Mouse (Mus musculus) layer of hippocampus, adult 18-20 months (tissue): ENCODE results near the gene Hcn1. TPM values are rescaled to one million over a fixed set of nuclear protein-coding genes. Genes with fewer than 3 reads are reported as not detected.

Experiments
- DNase-seq, 2 experiments: peaks; one replicate each; pipeline ENCODE4 v3.0.0; 2022; ENCODE audit warnings: low spot score in 2 of 2
- total RNA-seq, 2 experiments: library from RNA; stranded (reverse); gene quantifications; 2 replicates each; pipeline ENCODE4 v1.2.3; 2021

Hcn1 gene
- total RNA-seq, 2 experiments from 2014 or later: 38.2 to 38.5 TPM

DNA sequence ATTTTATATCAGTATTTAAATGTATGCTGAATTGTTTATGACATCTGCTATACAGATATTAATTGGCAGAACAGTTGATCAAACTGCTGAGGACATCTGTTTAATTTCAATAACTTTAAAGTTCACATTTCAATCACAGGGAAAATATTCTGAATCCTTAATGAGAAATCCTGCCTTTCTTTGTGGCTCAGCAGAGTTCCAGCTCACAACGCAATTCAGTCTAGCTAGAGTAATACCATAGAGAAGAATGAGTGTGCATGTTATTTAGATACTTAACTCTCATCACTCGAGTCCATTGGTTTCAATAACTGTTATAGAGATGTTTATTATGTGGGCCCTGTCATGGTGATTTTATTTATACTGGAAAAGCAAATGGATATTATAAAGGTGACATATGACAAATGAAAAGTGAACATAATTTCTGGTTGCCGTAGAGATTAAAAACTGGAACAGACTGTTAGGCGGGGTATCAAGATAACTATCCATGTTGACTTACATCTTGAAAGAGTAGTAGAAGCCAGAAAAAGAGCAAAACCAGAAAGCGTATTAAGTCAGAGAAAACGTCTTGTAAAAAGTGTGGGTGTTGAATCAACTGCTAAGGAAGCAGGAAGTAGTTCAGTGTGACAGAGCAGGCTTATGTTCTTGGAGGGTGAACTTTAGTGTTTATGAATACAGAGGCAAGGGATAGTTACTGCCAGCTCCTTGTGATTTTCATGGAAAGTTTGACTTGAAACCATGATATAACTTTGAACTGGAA, 250.0 kb downstream of the Hcn1 start:
- DNase-seq: peak in 1 of 2 experiments; percentile 29

DNA sequence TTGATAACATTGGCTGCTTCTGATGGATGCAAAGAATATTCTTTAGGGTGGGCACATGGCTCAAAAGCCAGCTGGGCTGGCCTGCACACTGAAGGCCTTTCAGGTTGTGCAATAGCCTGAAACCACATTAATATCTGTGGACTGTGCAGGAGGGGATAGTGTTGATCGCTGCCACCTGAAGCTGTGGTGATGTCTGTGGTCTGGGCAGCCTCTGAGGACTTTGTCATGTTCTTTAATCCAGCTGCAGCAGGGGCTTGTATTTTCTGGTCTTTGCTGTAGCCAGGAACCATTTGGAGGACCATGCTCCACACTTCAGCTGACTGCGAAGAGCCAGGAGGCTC, 250.6 kb downstream of the Hcn1 start:
- DNase-seq: no peak

DNA sequence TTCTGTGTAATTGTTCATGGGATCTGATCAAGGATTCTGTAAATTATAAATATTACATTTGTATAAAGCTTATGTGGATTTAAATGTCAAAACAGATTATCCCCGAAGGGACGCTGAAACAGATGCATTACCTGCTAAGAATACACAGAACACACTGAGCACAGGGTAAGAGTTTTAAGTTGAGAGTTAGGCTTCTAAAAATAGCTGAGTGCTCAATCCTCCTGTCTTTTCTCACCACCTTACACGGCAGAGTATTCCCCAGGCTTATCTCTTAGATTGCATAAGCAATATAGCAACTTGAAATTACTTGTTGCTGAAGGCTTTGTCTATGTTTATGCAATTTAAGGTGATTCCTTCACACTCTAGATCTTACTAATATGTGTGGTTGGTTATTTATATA, 256.3 kb downstream of the Hcn1 start:
- DNase-seq: no peak

DNA sequence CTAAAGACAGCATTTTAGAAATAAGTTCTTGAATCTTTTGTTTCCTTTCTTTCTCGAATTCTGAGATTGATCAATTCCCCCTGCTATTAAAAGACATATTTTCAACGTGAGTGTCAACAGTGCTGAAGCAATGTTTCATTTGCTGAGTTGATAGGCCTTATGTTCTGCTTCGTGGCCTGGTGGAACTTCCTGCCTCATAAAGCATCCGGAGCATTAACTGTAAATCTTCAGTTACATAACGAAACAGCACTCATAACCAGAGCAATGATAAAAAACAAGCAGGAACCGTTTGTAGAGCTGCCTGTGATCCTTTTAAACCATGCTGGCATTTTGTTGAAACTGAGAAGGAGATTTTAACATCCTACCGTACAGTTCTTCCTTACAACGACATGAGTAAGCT, 275.7 kb downstream of the Hcn1 start:
- no peak for DNase-seq

DNA sequence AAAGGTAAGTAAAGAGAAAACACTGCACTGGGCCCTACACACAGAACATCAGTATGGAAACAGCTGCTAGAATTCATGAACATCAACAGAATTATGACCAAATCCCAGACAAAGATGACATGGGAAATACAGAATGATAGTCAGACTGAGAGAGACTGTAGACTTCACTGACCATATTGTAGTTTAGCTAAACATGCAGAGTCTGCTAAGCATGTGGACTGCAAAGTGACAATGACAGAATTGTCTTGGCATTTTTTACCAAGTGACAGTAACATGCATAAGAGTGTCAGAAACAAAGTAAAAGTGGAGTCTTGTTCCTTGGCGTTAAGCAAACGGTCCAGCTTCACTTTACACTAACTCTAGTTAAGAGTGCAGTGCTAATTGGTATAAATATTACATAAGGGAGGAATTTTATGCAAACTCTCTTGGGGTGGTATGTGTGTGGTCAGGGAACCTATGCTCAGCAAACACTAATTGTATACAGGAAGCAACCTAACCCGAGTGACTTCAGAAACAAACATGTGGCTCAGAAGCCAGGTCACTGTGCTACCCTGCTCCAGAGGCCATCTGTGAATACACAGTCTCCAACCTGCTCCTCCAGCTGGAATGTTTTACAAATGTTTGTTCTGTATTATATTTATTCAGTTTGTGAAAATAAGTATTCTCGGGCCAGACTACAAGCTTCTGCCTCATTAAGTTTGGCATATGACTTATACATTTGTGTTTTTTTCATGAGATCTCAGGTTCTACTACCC, 278.5 kb downstream of the Hcn1 start:
- peak in 1 of 2 experiments; percentile 16 for DNase-seq

DNA sequence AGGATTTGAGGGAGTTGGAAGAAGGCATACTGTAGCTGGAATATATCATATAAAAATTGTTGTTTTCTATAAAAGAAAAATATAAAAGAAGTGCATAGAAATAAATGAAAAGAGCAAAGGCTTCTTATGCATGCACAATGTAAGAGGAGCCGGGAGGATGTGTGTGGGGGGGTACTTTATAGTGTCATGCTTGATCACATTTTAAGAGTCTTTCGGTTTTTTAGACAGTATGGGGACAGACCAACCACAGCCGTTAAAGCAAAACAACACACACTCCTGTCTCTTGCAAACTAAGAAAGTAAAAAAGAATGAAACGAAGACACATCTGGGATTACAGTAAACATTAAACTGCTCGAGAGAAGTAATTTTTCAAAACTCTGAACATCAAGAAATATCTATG, 290.0 kb downstream of the Hcn1 start:
- no peak for DNase-seq

DNA sequence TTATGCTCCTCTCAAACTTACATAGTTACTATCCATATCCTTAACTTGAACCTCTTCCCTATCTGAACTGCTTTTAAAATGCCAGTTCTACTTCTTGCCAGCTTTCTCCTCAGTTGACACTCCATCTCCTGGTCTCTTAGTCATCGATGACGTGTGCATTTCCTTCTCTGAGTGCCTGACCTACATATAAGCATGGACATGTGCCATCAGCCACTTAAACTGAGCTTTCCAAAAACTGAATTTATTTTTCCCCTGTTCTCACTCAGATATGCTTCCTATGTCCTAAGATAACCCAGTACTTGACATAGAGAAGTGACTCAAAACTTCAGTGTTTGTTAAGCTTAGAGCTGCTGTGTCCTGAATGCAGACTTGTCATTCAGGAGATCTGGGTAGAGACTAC, 295.9 kb downstream of the Hcn1 start:
- no peak for DNase-seq

DNA sequence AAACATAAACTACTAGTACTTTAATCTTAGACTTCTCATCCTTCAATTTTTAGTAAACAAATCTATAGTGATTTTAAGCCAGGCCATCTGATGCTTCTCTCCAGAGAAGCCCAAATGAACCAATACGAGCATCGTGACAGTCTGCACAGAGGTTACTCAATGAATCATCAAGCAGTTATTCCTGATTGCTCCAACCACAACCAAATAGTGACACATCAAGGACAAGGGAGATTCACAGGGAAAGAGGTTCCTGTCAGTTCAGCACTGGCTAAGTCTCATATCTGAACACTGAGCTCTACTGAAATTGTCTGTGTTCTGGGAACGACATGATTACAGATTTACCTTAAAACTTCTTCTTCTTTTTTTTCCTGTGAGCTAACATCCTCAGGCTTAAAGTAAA, 305.7 kb downstream of the Hcn1 start:
- DNase-seq: no peak

DNA sequence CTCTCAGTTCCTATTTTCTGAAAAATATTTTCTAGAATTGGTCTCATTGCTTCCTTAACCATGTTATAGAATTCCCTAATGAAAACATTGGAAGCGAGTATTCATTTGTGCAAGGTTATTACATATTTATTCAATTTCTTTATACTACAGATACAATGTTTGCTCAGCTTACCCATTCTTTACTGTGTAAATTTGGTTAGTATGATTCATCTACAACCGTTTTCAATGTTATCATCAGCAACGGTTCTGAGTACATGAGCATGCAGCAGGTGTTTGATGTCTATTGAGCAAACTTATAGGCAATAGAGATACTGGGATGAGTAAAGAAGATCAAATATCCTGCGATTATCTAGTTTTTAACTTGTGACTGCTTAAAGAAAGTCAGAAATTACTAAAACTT, 327.6 kb downstream of the Hcn1 start:
- no peak for DNase-seq

DNA sequence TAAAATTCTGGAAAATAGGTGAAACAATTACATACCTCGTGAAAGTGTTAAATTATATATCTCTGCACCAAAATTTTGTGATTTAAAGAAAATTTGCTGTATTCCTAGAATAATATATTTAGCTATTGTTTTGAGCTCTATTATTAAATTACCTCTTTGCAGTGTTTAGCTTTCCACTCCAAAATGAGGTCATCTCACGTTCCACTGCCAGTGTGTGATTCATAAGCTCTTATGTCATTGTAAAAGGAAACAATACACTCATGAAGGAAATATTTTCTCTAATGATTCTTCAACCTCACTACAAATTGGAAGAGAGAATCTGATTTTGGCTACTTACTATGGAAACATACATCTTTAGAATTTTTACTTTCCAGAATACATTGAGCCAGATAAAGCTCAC, 329.6 kb downstream of the Hcn1 start:
- DNase-seq: no peak

DNA sequence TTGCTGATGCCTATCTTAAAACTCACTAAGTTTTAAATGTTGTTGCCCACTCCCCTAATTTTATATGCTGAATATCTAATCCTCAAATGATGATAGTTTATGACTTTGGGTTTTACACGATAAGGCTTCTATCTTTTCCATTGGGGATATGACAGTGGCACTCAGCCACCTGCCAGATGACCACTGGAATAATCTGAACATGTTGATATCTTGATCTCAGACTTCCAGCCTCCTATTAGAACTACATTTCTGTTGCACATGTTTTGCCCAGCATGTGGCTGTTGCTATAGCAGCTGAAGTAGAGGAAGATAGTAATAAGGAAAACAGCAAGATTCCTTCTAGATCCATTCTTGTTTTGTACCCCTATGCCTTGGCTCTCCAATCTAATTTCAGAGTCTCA, 336.6 kb downstream of the Hcn1 start:
- DNase-seq: no peak

DNA sequence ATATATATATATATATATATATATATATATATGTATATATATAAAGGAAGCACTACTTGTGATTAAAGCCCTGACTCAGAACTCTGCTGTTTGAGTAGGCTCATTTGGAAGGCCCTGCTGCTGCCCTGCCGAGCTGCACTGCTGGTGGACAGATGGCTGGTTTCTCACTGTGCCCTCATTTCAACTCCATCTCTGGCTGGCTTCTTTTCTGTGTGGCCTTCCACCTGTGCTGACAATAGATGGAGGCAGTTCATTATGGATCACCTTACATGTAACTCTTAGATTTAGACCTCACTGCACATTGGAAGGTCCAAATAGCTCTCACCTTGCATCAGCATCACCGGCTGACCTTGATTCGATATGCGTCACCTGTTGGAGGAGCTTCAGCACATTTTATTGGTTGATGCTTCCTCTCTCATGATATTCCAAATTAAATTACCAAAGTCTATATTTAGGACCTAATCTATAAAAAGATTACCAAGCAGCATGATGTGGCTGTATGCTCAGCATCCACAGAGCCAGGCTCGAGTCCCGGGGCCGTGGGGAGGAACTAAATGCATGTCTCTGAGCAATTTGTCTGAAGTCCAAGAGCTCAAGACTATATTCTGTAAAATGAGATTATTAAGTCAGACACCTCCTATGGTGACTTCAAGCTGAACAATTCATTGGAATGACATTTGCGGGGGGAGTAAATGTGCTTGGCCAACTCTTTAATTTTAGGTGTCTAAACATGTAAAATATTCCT, 338.6 kb downstream of the Hcn1 start:
- no peak for DNase-seq

DNA sequence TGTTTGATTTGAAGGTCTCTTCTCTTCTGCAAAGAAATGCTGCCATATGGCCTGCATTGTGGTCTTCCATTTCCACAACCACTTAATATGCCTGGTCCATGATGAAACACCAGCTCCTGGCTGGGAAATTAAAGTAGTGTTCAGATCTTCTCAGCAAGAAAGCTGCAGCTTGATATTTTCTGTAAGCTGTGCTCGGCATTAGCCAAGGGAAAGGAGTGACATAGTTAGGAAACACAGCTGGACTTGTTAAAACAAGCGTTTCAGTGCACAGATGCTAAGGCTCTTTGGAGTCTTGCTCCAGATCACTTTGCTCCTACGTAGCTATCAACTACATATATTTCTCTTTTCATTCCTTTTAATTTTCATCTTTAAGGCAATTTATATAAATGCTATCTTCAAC, 344.7 kb downstream of the Hcn1 start:
- DNase-seq: no peak

DNA sequence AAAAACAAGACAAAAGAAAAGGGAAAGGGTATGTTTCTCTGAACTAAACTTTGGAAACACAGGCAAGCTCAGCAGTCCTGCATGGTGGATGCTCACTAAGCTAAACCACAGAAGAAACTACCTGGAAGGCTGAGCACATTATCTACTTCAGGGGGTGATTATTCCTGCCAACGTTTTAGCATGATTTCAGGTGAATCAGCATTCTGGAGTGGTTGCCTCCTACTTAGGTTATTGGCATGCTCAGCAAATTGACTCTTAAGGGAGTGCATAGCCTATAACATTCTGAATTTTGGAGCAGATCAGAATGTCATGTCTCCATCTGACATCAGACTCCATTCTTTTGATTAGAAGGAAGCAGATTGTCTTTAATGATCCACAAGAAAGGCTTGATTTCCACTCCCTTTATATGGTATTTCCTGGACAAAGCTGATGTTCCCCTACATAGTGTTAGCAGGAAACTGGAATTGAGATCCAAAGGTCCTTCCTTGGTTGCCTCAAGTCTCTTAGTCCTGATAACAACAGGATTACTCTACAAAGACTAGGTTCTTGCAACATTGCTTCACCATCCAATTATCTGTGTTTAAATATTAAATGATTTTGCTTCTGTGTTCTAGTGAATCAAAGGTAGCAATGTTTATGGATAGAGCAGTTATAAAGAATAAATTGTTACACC, 345.7 kb downstream of the Hcn1 start:
- no peak for DNase-seq

DNA sequence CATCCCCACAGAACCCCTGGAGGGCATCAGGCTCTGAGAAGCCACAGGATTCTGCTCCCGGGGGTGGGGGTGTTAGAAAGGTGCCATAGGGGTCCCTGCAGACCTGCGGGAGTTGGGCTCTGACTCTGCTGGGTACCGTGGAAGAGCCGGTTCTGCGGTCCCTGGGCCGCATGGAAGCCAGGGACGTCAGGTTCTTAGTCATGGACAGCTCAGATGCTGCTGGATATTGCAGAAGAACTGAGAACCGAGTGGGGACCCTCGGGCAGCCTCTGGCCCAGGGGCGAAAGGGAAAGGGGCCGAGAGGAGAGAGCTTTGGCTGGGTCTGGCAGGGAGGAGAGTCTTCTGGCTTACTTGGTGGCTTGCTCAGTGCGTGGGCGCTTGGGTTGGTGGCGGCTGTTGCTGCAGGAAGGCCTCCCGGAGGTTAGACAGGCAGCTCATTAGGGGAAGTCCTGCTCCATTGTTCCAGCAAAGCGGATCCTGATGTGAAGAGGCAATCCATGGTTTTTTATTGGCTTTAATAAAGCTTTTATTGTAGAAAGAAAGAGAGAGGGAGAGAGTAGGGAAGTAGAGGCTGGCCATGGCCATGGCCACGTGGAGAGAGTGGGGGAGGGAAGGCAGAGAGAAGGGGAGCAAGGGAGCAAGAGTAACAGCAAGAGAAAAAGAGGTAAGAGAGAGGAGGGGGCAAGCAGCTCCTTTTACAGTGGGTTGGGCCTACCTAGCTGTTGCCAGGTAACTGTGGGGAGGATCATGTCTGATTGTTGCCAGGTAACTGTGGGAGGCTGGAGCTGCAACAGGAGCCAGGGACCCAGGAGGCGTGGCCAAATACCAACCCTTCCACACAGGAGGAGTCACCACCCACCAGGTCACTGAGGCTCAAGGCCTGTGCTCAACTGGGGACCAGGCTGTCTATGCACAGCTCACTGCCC, 356.6 kb downstream of the Hcn1 start:
- DNase-seq: no peak

DNA sequence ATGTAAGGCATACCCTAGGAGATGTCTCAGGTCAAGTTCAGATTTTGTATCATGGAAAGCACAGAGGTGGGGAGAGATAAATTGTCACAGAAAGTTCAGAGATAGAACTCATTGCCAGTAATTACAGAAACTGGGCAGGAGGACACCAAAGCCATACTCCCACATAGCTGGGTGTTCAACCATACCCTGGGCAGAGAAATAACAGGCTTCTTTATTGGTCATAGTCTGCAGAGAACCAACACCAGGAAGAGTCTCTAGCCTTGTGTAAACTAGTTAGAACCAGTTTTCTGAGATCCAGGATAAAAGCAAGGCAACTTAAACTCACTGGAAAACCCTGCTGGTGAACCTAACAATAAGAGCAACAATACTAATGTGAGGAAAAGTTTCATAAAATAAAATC, 362.5 kb downstream of the Hcn1 start:
- DNase-seq: no peak

DNA sequence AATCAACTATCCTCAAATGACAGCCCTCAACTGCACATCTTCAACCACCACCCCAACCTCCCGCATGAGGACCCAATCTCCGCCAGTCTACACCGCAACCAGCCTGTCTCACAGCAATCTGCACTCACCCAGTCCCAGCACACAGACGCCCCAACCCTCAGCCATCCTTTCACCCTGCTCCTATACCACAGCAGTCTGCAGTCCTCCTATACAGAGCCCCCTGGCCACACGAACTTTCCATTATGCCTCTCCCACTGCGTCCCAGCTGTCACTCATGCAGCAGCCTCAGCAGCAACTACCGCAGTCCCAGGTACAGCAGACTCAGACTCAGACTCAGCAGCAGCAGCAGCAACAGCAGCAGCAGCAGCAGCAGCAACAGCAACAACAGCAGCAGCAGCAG, 373.3 kb downstream of the Hcn1 start:
- no peak for DNase-seq

DNA sequence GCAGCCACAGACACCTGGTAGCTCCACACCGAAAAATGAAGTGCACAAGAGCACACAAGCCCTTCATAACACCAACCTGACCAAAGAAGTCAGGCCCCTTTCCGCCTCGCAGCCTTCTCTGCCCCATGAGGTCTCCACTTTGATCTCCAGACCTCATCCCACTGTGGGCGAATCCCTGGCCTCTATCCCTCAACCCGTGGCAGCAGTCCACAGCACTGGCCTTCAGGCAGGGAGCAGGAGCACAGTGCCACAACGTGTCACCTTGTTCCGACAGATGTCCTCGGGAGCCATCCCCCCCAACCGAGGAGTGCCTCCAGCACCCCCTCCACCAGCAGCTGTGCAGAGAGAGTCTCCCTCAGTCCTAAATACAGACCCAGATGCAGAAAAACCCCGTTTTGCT, 373.7 kb downstream of the Hcn1 start:
- DNase-seq: no peak

DNA sequence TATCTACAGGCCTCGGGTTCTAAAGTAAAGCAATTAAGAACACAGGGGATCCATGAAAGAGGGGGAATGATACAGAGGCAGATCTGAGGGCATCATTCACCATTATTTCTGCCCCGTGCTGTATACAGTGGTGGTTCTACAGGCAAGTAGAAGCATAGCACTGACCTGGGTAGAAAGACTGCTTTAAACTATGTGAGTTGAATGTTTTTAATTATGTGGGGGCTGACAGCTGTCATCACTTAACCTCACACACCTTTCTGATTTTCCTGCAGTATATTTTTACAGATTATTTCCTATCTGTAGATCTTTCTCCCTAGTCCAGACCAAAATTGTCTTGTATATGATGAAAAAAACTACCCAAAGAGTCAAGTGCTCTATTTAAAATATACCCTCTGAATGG, 382.2 kb downstream of the Hcn1 start:
- no peak for DNase-seq

DNA sequence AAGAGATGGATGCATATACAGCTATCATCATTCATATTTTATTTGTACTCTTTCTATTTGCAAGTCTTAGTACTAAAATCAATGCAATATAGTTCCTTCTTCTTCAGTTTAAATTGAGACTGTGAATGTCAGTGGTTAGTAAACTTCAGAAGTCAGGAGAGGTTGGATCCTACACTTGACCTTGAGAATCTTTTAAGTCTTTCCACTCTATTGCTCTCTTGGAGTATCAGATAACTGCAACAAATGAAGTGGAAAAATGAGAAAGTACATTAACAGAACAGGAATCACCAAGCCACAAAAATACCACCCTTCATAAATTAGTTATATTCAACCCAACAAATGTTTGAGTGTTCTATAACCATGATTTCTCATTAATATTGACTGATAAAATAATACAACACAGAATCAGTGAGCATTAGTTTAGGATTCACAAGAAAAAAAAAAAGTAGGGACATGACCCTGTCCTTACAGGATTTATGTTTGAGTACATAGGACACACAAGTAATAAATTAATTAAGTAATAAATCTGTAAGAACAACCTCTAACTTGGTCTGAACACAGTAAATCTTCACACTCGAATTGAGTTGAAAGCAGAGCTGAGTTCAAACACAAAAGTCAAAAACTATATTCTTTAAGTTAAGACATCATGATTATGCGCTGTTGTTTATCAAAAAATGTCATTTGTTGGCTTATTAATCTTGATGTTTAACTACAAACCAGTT, 397.8 kb downstream of the Hcn1 start:
- DNase-seq: no peak
